Mouse (Mus musculus) CH12.LX (cell line): Measurements from ENCODE around the gene Ano10.

Source experiments
- CHD2 ChIP-seq: IDR thresholded peaks from 2 replicates; pipeline ENCODE4 v1.6.1; 2011; ENCODE audit warnings: low read length, improper control_type of control experiment
- CTCF ChIP-seq, 2 experiments: IDR thresholded peaks in 1 of 2; conservative IDR thresholded peaks in 1 of 2; 2 replicates each; pipeline ENCODE4 v1.5.1; 2011 to 2012; ENCODE audit warnings: low read depth in 2 of 2, low read length in 2 of 2, improper control_type of control experiment in 1 of 2, inconsistent platforms in 1 of 2, mild to moderate bottlenecking in 1 of 2, moderate library complexity in 1 of 2
- E2F4 ChIP-seq: IDR thresholded peaks from 2 replicates; pipeline ENCODE4 v1.6.1; 2011; ENCODE audit warnings: low read depth, low read length, improper control_type of control experiment; ENCODE audit not compliant: insufficient replicate concordance
- EP300 ChIP-seq: IDR thresholded peaks from 2 replicates; pipeline ENCODE4 v1.6.1; 2011; ENCODE audit warnings: low read length, improper control_type of control experiment
- GABPA ChIP-seq: IDR thresholded peaks from 2 replicates; pipeline ENCODE4 v1.6.1; 2012; ENCODE audit warnings: low read depth, low read length, improper control_type of control experiment, inconsistent platforms; ENCODE audit not compliant: insufficient replicate concordance
- MAFK ChIP-seq: IDR thresholded peaks from 2 replicates; pipeline ENCODE4 v1.6.1; 2011; ENCODE audit warnings: low read length, improper control_type of control experiment; ENCODE audit not compliant: insufficient replicate concordance
- POLR2A ChIP-seq: IDR thresholded peaks from 2 replicates; pipeline ENCODE4 v1.6.1; 2011; ENCODE audit warnings: low read depth, mild to moderate bottlenecking, improper control_type of control experiment, low read length
- RAD21 ChIP-seq: IDR thresholded peaks from 2 replicates; pipeline ENCODE4 v1.6.1; 2011; ENCODE audit warnings: low read depth, mild to moderate bottlenecking, low read length, improper control_type of control experiment, moderate library complexity
- UBTF ChIP-seq: IDR thresholded peaks from 2 replicates; pipeline ENCODE4 v1.6.1; 2012; ENCODE audit warnings: low read depth, mild to moderate bottlenecking, inconsistent platforms, low read length, improper control_type of control experiment, moderate library complexity
- USF2 ChIP-seq: conservative IDR thresholded peaks from 2 replicates; pipeline ENCODE4 v1.6.1; 2011; ENCODE audit warnings: low read depth, low read length, improper control_type of control experiment
- ZC3H11A ChIP-seq: IDR thresholded peaks from 2 replicates; pipeline ENCODE4 v1.6.1; 2012; ENCODE audit warnings: low read depth, mild to moderate bottlenecking, inconsistent platforms, low read length, improper control_type of control experiment
- ZKSCAN1 ChIP-seq: IDR thresholded peaks from 2 replicates; pipeline ENCODE4 v1.6.1; 2012; ENCODE audit warnings: low read depth, inconsistent platforms, low read length, improper control_type of control experiment, borderline replicate concordance
- ZNF384 ChIP-seq: IDR thresholded peaks from 2 replicates; pipeline ENCODE4 v1.6.1; 2012; ENCODE audit warnings: low read depth, low read length, improper control_type of control experiment, inconsistent platforms

GRCm38 (mm10) chr9:122322356-122322755 is 28.1 kb upstream of the Ano10 start:
- TF ChIP-seq MAFK = no peak
- no peak for TF ChIP-seq ZKSCAN1
- TF ChIP-seq CTCF (conservative IDR thresholded peaks at IDR 0.05 in 1 of 2, IDR thresholded peaks at IDR 0.05 in 1 of 2; ENCODE audit: low read depth in 2 of 2, low read length in 2 of 2) = no peak
- no peak for TF ChIP-seq GABPA
- no peak for TF ChIP-seq CHD2
- no peak for TF ChIP-seq ZNF384
- TF ChIP-seq E2F4 = no peak
- TF ChIP-seq EP300 = no peak
- TF ChIP-seq RAD21 = no peak
- TF ChIP-seq ZC3H11A = no peak
- no peak for TF ChIP-seq UBTF
- no peak for TF ChIP-seq USF2
- no peak for TF ChIP-seq POLR2A
